Mouse (Mus musculus) forebrain, postnatal 0 days (tissue): ENCODE data around the gene Cib1. TPM values are rescaled to one million over a fixed set of nuclear protein-coding genes. Genes with fewer than 3 reads are reported as not detected.

Source experiments
- ATAC-seq: fragments of 200-750 bp; cut with Nextera tagmentation; 2 replicates; pipeline ENCODE4 v1.8.0; 2017; ENCODE audit warnings: mild to moderate bottlenecking, moderate library complexity
- DNase-seq: peaks from one replicate; pipeline ENCODE4 v3.0.0-alpha.2; 2015
- H3K27ac ChIP-seq: fragments of 300-500 bp; sonication (generic); 2 replicates; pipeline ENCODE4 v1.5.1; 2014; ENCODE audit warnings: low read depth, mild to moderate bottlenecking, antibody characterized with exemption, low read length, moderate library complexity, mixed read lengths
- H3K27me3 ChIP-seq: fragments of 300-500 bp; sonication (generic); 2 replicates; pipeline ENCODE4 v1.6.1; 2014; ENCODE audit warnings: mild to moderate bottlenecking, low read length, mixed read lengths; ENCODE audit not compliant: insufficient read depth
- H3K36me3 ChIP-seq: fragments of 300-500 bp; sonication (generic); 2 replicates; pipeline ENCODE4 v1.6.1; 2014; ENCODE audit warnings: mild to moderate bottlenecking, moderate library complexity; ENCODE audit not compliant: insufficient read depth
- H3K4me1 ChIP-seq: fragments of 300-500 bp; sonication (generic); 2 replicates; pipeline ENCODE4 v1.6.1; 2014; ENCODE audit warnings: antibody characterized with exemption; ENCODE audit not compliant: insufficient read depth
- H3K4me2 ChIP-seq: fragments of 300-500 bp; sonication (generic); 2 replicates; pipeline ENCODE4 v1.6.1; 2014; ENCODE audit warnings: low read depth, mild to moderate bottlenecking, moderate library complexity
- H3K4me3 ChIP-seq: fragments of 300-500 bp; sonication (generic); 2 replicates; pipeline ENCODE4 v1.5.1; 2014; ENCODE audit warnings: low read depth, low read length, mixed read lengths
- H3K9ac ChIP-seq: fragments of 300-500 bp; sonication (generic); 2 replicates; pipeline ENCODE4 v1.6.1; 2014; ENCODE audit warnings: mild to moderate bottlenecking
- H3K9me3 ChIP-seq: fragments of 300-500 bp; sonication (generic); 2 replicates; pipeline ENCODE4 v1.6.1; 2016; ENCODE audit warnings: low read length
- CTCF ChIP-seq: sonication (generic); IDR thresholded peaks from 2 replicates; pipeline ENCODE4 v1.5.1; 2016; ENCODE audit warnings: antibody characterized with exemption, control low read depth, low read depth
- whole genome bisulfite sequencing: fragments of 180-500 bp; shearing (Covaris S2); extraction: QIAGEN DNeasy Blood & Tissue Kit; methylation state at CpG from one replicate; pipeline ENCODE4 v1.1.7; 2014; 5-methylcytosine and 5-hydroxymethylcytosine counted together
- polyA plus RNA-seq: library from polyadenylated mRNA; unstranded; fragments of >200 nt; fragmentation: Nextera tagmentation; extraction: Ambion mirVana; gene quantifications from 2 replicates; pipeline ENCODE4 v1.2.1, GENCODE M21; 2015
- total RNA-seq: library from RNA; depleted of rRNA; stranded (reverse); fragments of >200 nt; gene quantifications from 2 replicates; pipeline ENCODE4 v1.2.3, GENCODE M21; 2014

Cib1 gene
- total and polyA plus RNA-seq, 2 experiments from 2014 or later: 16.4 to 29.0 TPM

- ATAC-seq (no peak), DNase-seq (no peak)
- no peak overlapping the region for H3K27ac ChIP-seq
- no peak overlapping the region for H3K4me3 ChIP-seq
- no peak overlapping the region for H3K9ac ChIP-seq
- H3K4me1 ChIP-seq: no peaks in the 10 kb centered on the region
- no peak for TF ChIP-seq CTCF
- 93% methylated on average over 9 of the region's 9 CpGs for WGBS
- peaks cover 67% of the 10 kb centered on the region for H3K36me3 ChIP-seq
- no peaks in the 10 kb centered on the region for H3K27me3 ChIP-seq
- no peak overlapping the region for H3K4me2 ChIP-seq
- H3K9me3 ChIP-seq: no peaks in the 10 kb centered on the region
These were observed 13.9 kb downstream of the Cib1 start for GRCm38 (mm10) chr7:80218666-80219065.

- H3K9me3 ChIP-seq: no peaks in the 10 kb centered on the region
- peak; percentile 57 for DNase-seq
These were observed 16.0 kb downstream of the Cib1 start for GRCm38 (mm10) chr7:80216566-80216965.

GRCm38 (mm10) chr7:80215398-80215797 is 17.2 kb downstream of the Cib1 start:
- H3K4me3 ChIP-seq: no peak overlapping the region
- peaks cover 57% of the 10 kb centered on the region for H3K36me3 ChIP-seq
- ATAC-seq (peak; percentile 93), DNase-seq (peak; percentile 86)
- WGBS: 14% methylated on average over 4 of the region's 4 CpGs
- peak overlapping the region; percentile 59 for H3K27ac ChIP-seq
- peak; percentile 89 for TF ChIP-seq CTCF
- no peaks in the 10 kb centered on the region for H3K4me1 ChIP-seq
- no peaks in the 10 kb centered on the region for H3K9me3 ChIP-seq
- peak overlapping the region; percentile 35 for H3K9ac ChIP-seq
- H3K4me2 ChIP-seq: no peak overlapping the region
- no peaks in the 10 kb centered on the region for H3K27me3 ChIP-seq

More at GRCm38 (mm10) chr7:80216566-80216965, 16.0 kb downstream of the Cib1 start:
- ATAC-seq: peak; percentile 61
- H3K9ac ChIP-seq: no peak overlapping the region
- peaks cover 68% of the 10 kb centered on the region for H3K36me3 ChIP-seq
- no peaks in the 10 kb centered on the region for H3K4me1 ChIP-seq
- H3K27me3 ChIP-seq: no peaks in the 10 kb centered on the region
- no peak overlapping the region for H3K27ac ChIP-seq
- 69% methylated on average over 8 of the region's 8 CpGs for WGBS
- no peak overlapping the region for H3K4me2 ChIP-seq
- peak; percentile 21; the same call in 1 of the 2 replicates for TF ChIP-seq CTCF
- no peak overlapping the region for H3K4me3 ChIP-seq

GRCm38 (mm10) chr7:80214459-80214858 is 18.2 kb downstream of the Cib1 start:
- Histone ChIP-seq H3K4me1 (no peaks in the 10 kb centered on the region), H3K27ac (no peak overlapping the region), H3K27me3 (no peaks in the 10 kb centered on the region), H3K4me2 (no peak overlapping the region), H3K4me3 (no peak overlapping the region), H3K36me3 (peaks cover 48% of the 10 kb centered on the region), H3K9ac (no peak overlapping the region), H3K9me3 (no peaks in the 10 kb centered on the region)
- ATAC-seq (no peak), DNase-seq (no peak)
- TF ChIP-seq CTCF: no peak
- 75% methylated on average over 8 of the region's 8 CpGs for WGBS

- Histone ChIP-seq H3K4me3 (no peak overlapping the region), H3K27me3 (no peaks in the 10 kb centered on the region), H3K36me3 (peaks cover 39% of the 10 kb centered on the region), H3K27ac (no peak overlapping the region), H3K9me3 (no peaks in the 10 kb centered on the region), H3K4me1 (no peaks in the 10 kb centered on the region), H3K4me2 (no peak overlapping the region), H3K9ac (no peak overlapping the region)
- no peak for TF ChIP-seq CTCF
- no peak for ATAC-seq
- WGBS: 90% methylated on average over 7 of the region's 7 CpGs
- no peak for DNase-seq
These were observed 19.0 kb downstream of the Cib1 start for GRCm38 (mm10) chr7:80213604-80214003.

- 79% methylated on average over 4 of the region's 4 CpGs for WGBS
- Histone ChIP-seq H3K9me3 (no peaks in the 10 kb centered on the region), H3K27me3 (no peaks in the 10 kb centered on the region), H3K27ac (no peak overlapping the region), H3K4me3 (no peak overlapping the region), H3K4me2 (no peak overlapping the region), H3K9ac (no peak overlapping the region), H3K4me1 (no peaks in the 10 kb centered on the region), H3K36me3 (peaks cover 15% of the 10 kb centered on the region)
- no peak for TF ChIP-seq CTCF
- ATAC-seq (no peak), DNase-seq (no peak)
These were observed 21.6 kb downstream of the Cib1 start for GRCm38 (mm10) chr7:80210982-80211381.

GRCm38 (mm10) chr7:80209669-80210068 is 22.9 kb downstream of the Cib1 start:
- Histone ChIP-seq H3K27ac (no peak overlapping the region), H3K4me2 (no peak overlapping the region), H3K9me3 (no peaks in the 10 kb centered on the region), H3K9ac (no peak overlapping the region), H3K36me3 (peaks cover 10% of the 10 kb centered on the region), H3K4me3 (no peak overlapping the region), H3K27me3 (no peaks in the 10 kb centered on the region), H3K4me1 (no peaks in the 10 kb centered on the region)
- 81% methylated on average over 6 of the region's 6 CpGs for WGBS
- TF ChIP-seq CTCF: no peak
- DNase-seq (no peak), ATAC-seq (no peak)
